Mouse (Mus musculus) testis, adult 2 months (tissue): ENCODE measurements around the gene Thsd4.

ENCODE experiments used
- CTCF ChIP-seq: fragments of 200-500 bp; IDR thresholded peaks from 2 replicates; pipeline ENCODE4 v1.5.1; 2012; ENCODE audit warnings: low read depth, mild to moderate bottlenecking, inconsistent platforms, low read length, moderate library complexity; ENCODE audit not compliant: control insufficient read depth, insufficient read depth, insufficient replicate concordance
- POLR2A ChIP-seq: fragments of 200-500 bp; IDR thresholded peaks from 2 replicates; pipeline ENCODE4 v1.6.1; 2012; ENCODE audit warnings: low read depth, mild to moderate bottlenecking, inconsistent platforms, low read length, moderate library complexity; ENCODE audit not compliant: control insufficient read depth

GRCm38 (mm10) chr9:60251765-60252164, 270.1 kb downstream of the Thsd4 start:
- TF ChIP-seq POLR2A (no peak), CTCF (peak; percentile 25; the same call in 1 of the 2 replicates)
